Mouse (Mus musculus) naive thymus-derived CD4-positive, alpha-beta T cell, adult 5 months (primary cell): ENCODE measurements around the gene Mtif2. TPM values are rescaled to one million over a fixed set of nuclear protein-coding genes. Genes with fewer than 3 reads are reported as not detected.

Experiments
- polyA plus RNA-seq: library from polyadenylated mRNA; unstranded; fragments of 100-300 nt; shearing (Covaris generic); gene quantifications from one replicate; pipeline ENCODE4 v1.2.1, GENCODE M21; 2017

The Mtif2 gene
- 30.0 TPM for polyA plus RNA-seq

GRCm38 (mm10) chr11:29525988-29526794 lies at the start of gene Mtif2:
Gene Mtif2, plus strand, starts transcription at chr11:29526408.

GRCm38 (mm10) chr11:29514682-29515412 lies 11.4 kb upstream of the Mtif2 start, which contains the start of gene Prorsd1:
Gene Prorsd1, minus strand, starts transcription at chr11:29515033.

DNA sequence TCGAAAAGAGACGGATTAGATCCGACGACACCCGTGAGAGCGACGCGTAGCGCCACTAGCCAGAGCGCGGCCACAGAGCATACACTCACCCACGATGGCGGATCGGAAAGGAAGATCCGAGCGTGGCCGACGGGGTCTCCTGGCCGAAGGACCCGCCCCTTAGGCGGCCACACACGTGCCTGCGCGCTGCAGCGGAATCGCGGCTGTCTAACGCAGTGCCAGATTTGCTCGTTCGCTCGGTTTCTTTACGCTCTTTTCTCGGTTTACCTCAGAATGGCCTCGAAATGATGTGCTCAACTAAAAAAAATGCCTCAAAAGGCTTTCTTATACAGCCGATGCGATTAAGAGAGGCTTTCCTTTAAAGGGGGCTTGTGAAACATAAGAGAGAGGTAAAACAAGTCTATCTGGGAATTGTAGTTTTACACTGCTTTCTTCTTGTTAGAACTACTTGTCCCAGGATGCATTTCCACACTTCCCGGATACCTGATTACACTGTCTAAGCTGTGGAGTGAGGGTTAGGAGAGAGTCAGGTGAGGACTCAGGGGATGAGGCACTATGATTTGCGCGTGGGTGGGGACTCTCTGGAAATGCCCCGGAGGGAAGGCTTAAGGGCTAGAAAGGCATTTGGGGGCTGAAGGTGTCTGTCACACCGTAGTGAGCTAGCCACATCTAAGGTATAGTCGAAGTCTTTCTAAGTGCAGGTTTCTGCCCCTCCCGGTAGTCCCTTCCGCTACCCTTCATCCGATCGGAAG lies 21.7 kb downstream of the Mtif2 start, which contains the start of the genes Clhc1 and Rps27a:
Gene Clhc1 (plus strand): TSS at position 199 of the 752 bp plus-strand sequence.
Gene Rps27a (minus strand): TSS at position 358 of the 752 bp plus-strand sequence.

Other genes starting within 250 kb of the Mtif2 start
- gene Ccdc88a, start 152.8 kb upstream of the Mtif2 start, polyA plus RNA-seq, result 1.2 TPM
- 27.0 TPM for gene Prorsd1, start 11.4 kb upstream of the Mtif2 start, polyA plus RNA-seq
- 0.39 TPM for gene Clhc1, start 21.5 kb downstream of the Mtif2 start, polyA plus RNA-seq
- 534 TPM for gene Rps27a, start 21.7 kb downstream of the Mtif2 start, polyA plus RNA-seq
- 30.9 TPM for gene Rtn4, start 166.5 kb downstream of the Mtif2 start, polyA plus RNA-seq